Mouse (Mus musculus): Measurements from ENCODE around the gene Efemp2.
A peak's percentile ranks its signal among the peaks of the same experiment; 100 is the strongest.

Efemp2 gene

GRCm38 (mm10) chr19:5496052-5496370 lies 22.3 kb downstream of the Efemp2 start:
- DNase-seq (ENCODE audit: low spot score in 2 of 2), result no peak

GRCm38 (mm10) chr19:5500330-5500875 lies 26.6 kb downstream of the Efemp2 start:
- no peak for DNase-seq (ENCODE audit: low spot score in 2 of 2)

GRCm38 (mm10) chr19:5503687-5504086 lies 29.9 kb downstream of the Efemp2 start, which contains the start of gene 1700020D05Rik:
TSS of gene 1700020D05Rik (minus strand) at chr19:5503787.
- DNase-seq (ENCODE audit: low spot score in 2 of 2), result no peak

- peak; percentile 99 for DNase-seq (ENCODE audit: low spot score in 2 of 2)
Measured at GRCm38 (mm10) chr19:5510031-5511026, 36.6 kb downstream of the Efemp2 start, which contains the start of gene Snx32. TSS of gene Snx32 (minus strand) at chr19:5510538.

- no peak for DNase-seq (ENCODE audit: low spot score in 2 of 2)
Measured at GRCm38 (mm10) chr19:5511074-5511632, 37.4 kb downstream of the Efemp2 start.

- no peak for DNase-seq (ENCODE audit: low spot score in 2 of 2)
Measured at GRCm38 (mm10) chr19:5512091-5513004, 38.6 kb downstream of the Efemp2 start.

- no peak for DNase-seq (ENCODE audit: low spot score in 2 of 2)
Measured at GRCm38 (mm10) chr19:5513005-5513349, 39.2 kb downstream of the Efemp2 start.

GRCm38 (mm10) chr19:5515840-5516777 lies 42.4 kb downstream of the Efemp2 start:
- DNase-seq (ENCODE audit: low spot score in 2 of 2), result no peak

GRCm38 (mm10) chr19:5516906-5517505 lies 43.3 kb downstream of the Efemp2 start:
- no peak for DNase-seq (ENCODE audit: low spot score in 2 of 2)

- DNase-seq (ENCODE audit: low spot score in 2 of 2), result no peak
Measured at GRCm38 (mm10) chr19:5518721-5519120, 45.0 kb downstream of the Efemp2 start.

- no peak for DNase-seq (ENCODE audit: low spot score in 2 of 2)
Measured at GRCm38 (mm10) chr19:5525204-5525603, 51.5 kb downstream of the Efemp2 start.

GRCm38 (mm10) chr19:5529325-5530137 lies 55.8 kb downstream of the Efemp2 start:
- DNase-seq (ENCODE audit: low spot score in 2 of 2), result peak; percentile 95

- DNase-seq (ENCODE audit: low spot score in 2 of 2), result no peak
Measured at GRCm38 (mm10) chr19:5530138-5530524, 56.4 kb downstream of the Efemp2 start.

Data from right cerebral cortex, adult 2 months (tissue).